Mouse (Mus musculus) MEL (cell line): Measurements from ENCODE around the gene Tbc1d10c. TPM values are rescaled to one million over a fixed set of nuclear protein-coding genes. Genes with fewer than 3 reads are reported as not detected.

Source experiments
- DNase-seq: peaks from one replicate; pipeline ENCODE4 v3.0.0; 2011; ENCODE audit warnings: low read depth, low spot score
- H3K27ac ChIP-seq: 2 replicates; pipeline ENCODE4 v1.5.1; 2012; ENCODE audit warnings: low read depth, mild to moderate bottlenecking, control low read depth, low read length, moderate library complexity; ENCODE audit not compliant: control insufficient read depth
- H3K27me3 ChIP-seq, 2 experiments: fragments of 150-350 bp in 1 of 2; sonication (generic) in 1 of 2; 2 replicates each; pipeline ENCODE4 v1.6.1; 2012; ENCODE audit warnings: low read length in 2 of 2, mild to moderate bottlenecking in 2 of 2, improper control_type of control experiment in 1 of 2, moderate library complexity in 1 of 2; ENCODE audit not compliant: insufficient read depth in 2 of 2, control insufficient read depth in 1 of 2
- H3K36me3 ChIP-seq, 2 experiments: 2 replicates each; pipeline ENCODE4 v1.6.1; 2012 to 2014; ENCODE audit warnings: low read length in 2 of 2, improper control_type of control experiment in 1 of 2, inconsistent platforms in 1 of 2, mild to moderate bottlenecking in 1 of 2; ENCODE audit not compliant: insufficient read depth in 2 of 2, control insufficient read depth in 1 of 2
- H3K4me1 ChIP-seq, 2 experiments: fragments of 150-350 bp in 1 of 2; sonication (generic) in 1 of 2; 2 replicates each; pipeline ENCODE4 v1.6.1; 2012; ENCODE audit warnings: low read length in 2 of 2, improper control_type of control experiment in 1 of 2, mild to moderate bottlenecking in 1 of 2; ENCODE audit not compliant: insufficient read depth in 2 of 2, control insufficient read depth in 1 of 2
- H3K4me3 ChIP-seq, 2 experiments: fragments of 150-350 bp in 1 of 2; sonication (generic) in 1 of 2; 2 replicates each; pipeline ENCODE4 v1.5.1; 2012; ENCODE audit warnings: low read depth in 2 of 2, low read length in 2 of 2, mild to moderate bottlenecking in 2 of 2, moderate library complexity in 2 of 2, control low read depth in 1 of 2, improper control_type of control experiment in 1 of 2; ENCODE audit not compliant: control insufficient read depth in 1 of 2, insufficient read depth in 1 of 2
- H3K79me2 ChIP-seq: 2 replicates; pipeline ENCODE4 v1.6.1; 2012; ENCODE audit warnings: mild to moderate bottlenecking, low read length, moderate library complexity; ENCODE audit not compliant: control insufficient read depth, poor library complexity, insufficient read depth
- H3K9ac ChIP-seq: 2 replicates; pipeline ENCODE4 v1.6.1; 2012; ENCODE audit warnings: low read depth, mild to moderate bottlenecking, control low read depth, low read length, moderate library complexity; ENCODE audit not compliant: control insufficient read depth, poor library complexity, severe bottlenecking
- H3K9me3 ChIP-seq: fragments of 150-350 bp; sonication (generic); replicated peaks from 2 replicates; pipeline ENCODE4 v1.6.1; 2012; ENCODE audit warnings: mild to moderate bottlenecking, low read length, improper control_type of control experiment, moderate library complexity; ENCODE audit not compliant: insufficient read depth
- BHLHE40 ChIP-seq: IDR thresholded peaks from 2 replicates; pipeline ENCODE4 v1.6.1; 2012; ENCODE audit warnings: low read depth, mild to moderate bottlenecking, inconsistent platforms, low read length, improper control_type of control experiment, borderline replicate concordance
- CHD1 ChIP-seq: IDR thresholded peaks from 2 replicates; pipeline ENCODE4 v1.6.1; 2012; ENCODE audit warnings: low read depth, mild to moderate bottlenecking, inconsistent platforms, low read length, improper control_type of control experiment
- CHD2 ChIP-seq: IDR thresholded peaks from 2 replicates; pipeline ENCODE4 v1.6.1; 2011; ENCODE audit warnings: low read length, improper control_type of control experiment
- CTCF ChIP-seq, 3 experiments: IDR thresholded peaks in 2 of 3; conservative IDR thresholded peaks in 1 of 3; 2 replicates each; pipeline ENCODE4 v1.5.1; 2011 to 2012; ENCODE audit warnings: low read length in 3 of 3, low read depth in 2 of 3, mild to moderate bottlenecking in 2 of 3, improper control_type of control experiment in 1 of 3, inconsistent platforms in 1 of 3, mixed read lengths in 1 of 3, moderate library complexity in 1 of 3; ENCODE audit not compliant: control insufficient read depth in 1 of 3, insufficient read depth in 1 of 3, poor library complexity in 1 of 3, severe bottlenecking in 1 of 3
- ELF1 ChIP-seq: IDR thresholded peaks from 2 replicates; pipeline ENCODE4 v1.6.1; 2014; ENCODE audit warnings: low read depth, mild to moderate bottlenecking, inconsistent platforms, low read length, improper control_type of control experiment, moderate library complexity
- ETS1 ChIP-seq: IDR thresholded peaks from 2 replicates; pipeline ENCODE4 v1.6.1; 2012; ENCODE audit warnings: low read depth, mild to moderate bottlenecking, inconsistent platforms, low read length, improper control_type of control experiment, moderate library complexity
- GABPA ChIP-seq: IDR thresholded peaks from 2 replicates; pipeline ENCODE4 v1.6.1; 2012; ENCODE audit warnings: low read depth, mild to moderate bottlenecking, inconsistent platforms, low read length, improper control_type of control experiment, moderate library complexity
- GATA1 ChIP-seq: IDR thresholded peaks from 2 replicates; pipeline ENCODE4 v1.6.1; 2011; ENCODE audit warnings: low read depth, low read length, improper control_type of control experiment
- HCFC1 ChIP-seq: IDR thresholded peaks from 2 replicates; pipeline ENCODE4 v1.6.1; 2012; ENCODE audit warnings: low read depth, mild to moderate bottlenecking, inconsistent platforms, low read length, improper control_type of control experiment, moderate library complexity
- JUND ChIP-seq: IDR thresholded peaks from 2 replicates; pipeline ENCODE4 v1.6.1; 2011; ENCODE audit warnings: low read depth, mild to moderate bottlenecking, improper control_type of control experiment, low read length
- MAFK ChIP-seq: IDR thresholded peaks from 2 replicates; pipeline ENCODE4 v1.6.1; 2011; ENCODE audit warnings: low read depth, mild to moderate bottlenecking, low read length, improper control_type of control experiment, borderline replicate concordance
- MAX ChIP-seq: IDR thresholded peaks from 2 replicates; pipeline ENCODE4 v1.6.1; 2011; ENCODE audit warnings: low read length, improper control_type of control experiment
- MAZ ChIP-seq: IDR thresholded peaks from 2 replicates; pipeline ENCODE4 v1.6.1; 2012; ENCODE audit warnings: low read depth, mild to moderate bottlenecking, inconsistent platforms, low read length, improper control_type of control experiment
- MXI1 ChIP-seq: IDR thresholded peaks from 2 replicates; pipeline ENCODE4 v1.6.1; 2011; ENCODE audit warnings: mild to moderate bottlenecking, low read depth, low read length, improper control_type of control experiment
- MYB ChIP-seq: IDR thresholded peaks from 2 replicates; pipeline ENCODE4 v1.6.1; 2011; ENCODE audit warnings: mild to moderate bottlenecking, low read depth, low read length, improper control_type of control experiment
- NRF1 ChIP-seq: IDR thresholded peaks from 2 replicates; pipeline ENCODE4 v1.6.1; 2014; ENCODE audit warnings: low read depth, mild to moderate bottlenecking, inconsistent platforms, low read length, improper control_type of control experiment, moderate library complexity; ENCODE audit not compliant: poor library complexity, insufficient read depth, severe bottlenecking
- POLR2AphosphoS5 ChIP-seq: IDR thresholded peaks from 2 replicates; pipeline ENCODE4 v1.6.1; 2012; ENCODE audit warnings: low read depth, borderline replicate concordance, mild to moderate bottlenecking, inconsistent platforms, low read length, moderate library complexity, mixed read lengths
- RAD21 ChIP-seq: IDR thresholded peaks from 2 replicates; pipeline ENCODE4 v1.6.1; 2011; ENCODE audit warnings: mild to moderate bottlenecking, low read depth, low read length, improper control_type of control experiment
- SIN3A ChIP-seq: IDR thresholded peaks from 2 replicates; pipeline ENCODE4 v1.6.1; 2012; ENCODE audit warnings: low read length, improper control_type of control experiment, inconsistent platforms
- TAL1 ChIP-seq: IDR thresholded peaks from 2 replicates; pipeline ENCODE4 v1.6.1; 2012; ENCODE audit warnings: mild to moderate bottlenecking, inconsistent platforms, low read length, moderate library complexity, mixed read lengths
- TCF12 ChIP-seq: IDR thresholded peaks from 2 replicates; pipeline ENCODE4 v1.6.1; 2014; ENCODE audit warnings: low read depth, mild to moderate bottlenecking, inconsistent platforms, low read length, improper control_type of control experiment, moderate library complexity
- USF1 ChIP-seq: IDR thresholded peaks from 2 replicates; pipeline ENCODE4 v1.6.1; 2014; ENCODE audit warnings: low read depth, mild to moderate bottlenecking, inconsistent platforms, low read length, improper control_type of control experiment, moderate library complexity
- ZC3H11A ChIP-seq: IDR thresholded peaks from 2 replicates; pipeline ENCODE4 v1.6.1; 2012; ENCODE audit warnings: low read depth, mild to moderate bottlenecking, inconsistent platforms, low read length, improper control_type of control experiment
- ZKSCAN1 ChIP-seq: IDR thresholded peaks from 2 replicates; pipeline ENCODE4 v1.6.1; 2012; ENCODE audit warnings: low read depth, mild to moderate bottlenecking, inconsistent platforms, low read length, improper control_type of control experiment, moderate library complexity
- ZMIZ1 ChIP-seq: IDR thresholded peaks from 2 replicates; pipeline ENCODE4 v1.6.1; 2012; ENCODE audit warnings: low read depth, mild to moderate bottlenecking, inconsistent platforms, low read length, improper control_type of control experiment, moderate library complexity
- ZNF384 ChIP-seq: IDR thresholded peaks from 2 replicates; pipeline ENCODE4 v1.6.1; 2012; ENCODE audit warnings: low read depth, mild to moderate bottlenecking, inconsistent platforms, low read length, improper control_type of control experiment
- polyA plus RNA-seq, 2 experiments: library from polyadenylated mRNA; stranded (reverse) in 1 of 2; unstranded in 1 of 2; fragments of >175 nt in 1 of 2; fragments of >200 nt in 1 of 2; gene quantifications; 2 replicates each; pipeline versions ENCODE4 v1.2.1 to v1.2.4; 2012; ENCODE audit warnings: low replicate concordance in 2 of 2, low read depth in 1 of 2; ENCODE audit not compliant: insufficient read length in 2 of 2, insufficient read depth in 1 of 2, missing spikeins in 1 of 2
- total RNA-seq: library from RNA; depleted of rRNA; stranded (reverse); fragments of 300-350 nt; gene quantifications from 2 replicates; pipeline ENCODE4 v1.2.3, GENCODE M21; 2012

Tbc1d10c gene
- total and polyA plus RNA-seq, 3 experiments: 14.0 to 15.5 TPM; not detected in 1

GRCm38 (mm10) chr19:4162646-4163542 is 28.2 kb downstream of the Tbc1d10c start, which contains the start of gene Rps6kb2 (continued):
- TF ChIP-seq SIN3A: peak; percentile 99
- no peak for TF ChIP-seq MYB
- TF ChIP-seq TCF12: peak; percentile 64; the same call in 1 of the 2 replicates
- TF ChIP-seq ETS1: peak; percentile 56; the same call in 1 of the 2 replicates
- TF ChIP-seq HCFC1: peak; percentile 100
- TF ChIP-seq TAL1: no peak
- no peak for TF ChIP-seq ZNF384
- TF ChIP-seq ZKSCAN1: no peak
- TF ChIP-seq CHD1: no peak
- no peak for TF ChIP-seq RAD21
- no peak for TF ChIP-seq POLR2AphosphoS5
- TF ChIP-seq GABPA: no peak
- TF ChIP-seq USF1: 0 out of 2 replicates have a peak, but pooled peaks have one; percentile 32
- peak; percentile 64 for TF ChIP-seq ELF1
- peak; percentile 88 for TF ChIP-seq MXI1
- no peak for TF ChIP-seq MAZ
- 0 out of 2 replicates have a peak, but pooled peaks have one; percentile 27 for TF ChIP-seq ZC3H11A
- 0 out of 2 replicates have a peak, but pooled peaks have one; percentile 27 for TF ChIP-seq ZMIZ1
- TF ChIP-seq MAFK: no peak
- no peak for TF ChIP-seq BHLHE40
- TF ChIP-seq NRF1: peak; percentile 42; the same call in 1 of the 2 replicates
- no peak for TF ChIP-seq CTCF (IDR thresholded peaks at IDR 0.05 in 2 of 3, conservative IDR thresholded peaks at IDR 0.05 in 1 of 3; ENCODE audit: control insufficient read depth in 1 of 3, insufficient read depth in 1 of 3, low read depth in 2 of 3, low read length in 3 of 3, poor library complexity in 1 of 3, severe bottlenecking in 1 of 3)

DNA sequence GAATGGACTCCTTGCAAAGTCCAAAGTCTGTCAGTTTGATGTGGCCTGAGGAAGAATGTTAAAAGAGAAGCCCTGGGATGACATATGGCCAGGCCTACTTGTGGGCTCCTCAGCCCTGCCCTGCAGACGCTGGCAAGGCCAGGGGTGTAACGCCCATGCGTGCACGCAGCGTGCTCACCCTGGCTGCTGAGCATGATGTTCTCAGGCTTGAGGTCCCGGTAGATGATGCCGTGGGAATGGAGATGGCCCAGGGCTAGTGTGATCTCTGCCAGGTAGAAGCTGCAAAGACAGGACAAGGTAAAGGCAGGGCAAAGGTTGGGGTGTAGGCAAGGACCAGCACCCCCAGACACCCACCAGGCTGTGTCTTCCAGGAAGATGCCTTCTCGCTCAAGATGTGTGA is 32.0 kb downstream of the Tbc1d10c start:
- no peak overlapping the region for H3K9ac ChIP-seq
- H3K27me3 ChIP-seq: no peaks in the 10 kb centered on the region
- H3K4me1 ChIP-seq: peaks cover 5 to 24% of the 10 kb centered on the region in 2 experiments
- TF ChIP-seq MAX: no peak
- TF ChIP-seq GABPA: no peak
- TF ChIP-seq ETS1: no peak
- no peak for TF ChIP-seq HCFC1
- no peak for TF ChIP-seq CTCF (IDR thresholded peaks at IDR 0.05 in 2 of 3, conservative IDR thresholded peaks at IDR 0.05 in 1 of 3; ENCODE audit: control insufficient read depth in 1 of 3, insufficient read depth in 1 of 3, low read depth in 2 of 3, low read length in 3 of 3, poor library complexity in 1 of 3, severe bottlenecking in 1 of 3)
- no peak for TF ChIP-seq GATA1
- TF ChIP-seq CHD2: no peak
- TF ChIP-seq ELF1: no peak
- TF ChIP-seq BHLHE40: no peak
- TF ChIP-seq ZC3H11A: no peak
- TF ChIP-seq MYB: no peak
- no peak for TF ChIP-seq JUND
- TF ChIP-seq ZNF384: no peak
- TF ChIP-seq MXI1: no peak
- no peak for TF ChIP-seq POLR2AphosphoS5
- H3K27ac ChIP-seq: no peak overlapping the region
- no peak overlapping the region for H3K4me3 ChIP-seq
- no peaks in the 10 kb centered on the region for H3K9me3 ChIP-seq
- peaks cover 10% of the 10 kb centered on the region for H3K79me2 ChIP-seq
- DNase-seq: no peak
- peaks cover 0 to 12% of the 10 kb centered on the region in 2 experiments; a peak in 3 of 4 replicates for H3K36me3 ChIP-seq
